Mouse (Mus musculus) left cerebral cortex, postnatal 25 days (tissue): ENCODE results near the gene D5Ertd577e. TPM values are rescaled to one million over a fixed set of nuclear protein-coding genes. Genes with fewer than 3 reads are reported as not detected.
"Not testable (repeated sequence)": the region's sequence is repeated elsewhere in the genome, so short reads cannot be mapped to it uniquely, and the experiment has no call there.

Experiments
- DNase-seq, 2 experiments: peaks; one replicate each; pipeline ENCODE4 v3.0.0; 2022; ENCODE audit warnings: low spot score in 2 of 2, mixed read lengths in 1 of 2
- intact Hi-C: fragments of 180-260 bp; cut with DNase I; formaldehyde crosslinking; loops from one replicate; pipeline ENCODE4 v1.15.1; 2025
- total RNA-seq, 2 experiments: library from RNA; stranded (reverse); gene quantifications; 2 replicates each; pipeline ENCODE4 v1.2.3; 2021

The D5Ertd577e gene
- total RNA-seq, result not detected

- DNase-seq, intact Hi-C loops: not testable (repeated sequence)
These were observed at the start of gene D5Ertd577e for GRCm38 (mm10) chr5:95456506-95456905. Gene D5Ertd577e, plus strand, starts transcription at chr5:95456806.

GRCm38 (mm10) chr5:95510458-95510857 is 53.9 kb downstream of the D5Ertd577e start, which contains the start of gene Gm3286:
Gene Gm3286, plus strand, starts transcription at chr5:95510758.
- intact Hi-C loops, DNase-seq: not testable (repeated sequence)

Other genes with a start within 250 kb of the D5Ertd577e start
- gene Gm10424, start 184.0 kb upstream of the D5Ertd577e start, total RNA-seq, result not detected
- gene Gm3259, start 150.9 kb upstream of the D5Ertd577e start, total RNA-seq, result not detected
- gene Gm3286, start 54.0 kb downstream of the D5Ertd577e start, total RNA-seq, result not detected
- not detected for gene Gm7971, start 138.1 kb downstream of the D5Ertd577e start, total RNA-seq